Mouse (Mus musculus) bone marrow, adult 2 months (tissue): Measurements from ENCODE around the gene Catsper2.

Source experiments
- CTCF ChIP-seq: fragments of 200-500 bp; IDR thresholded peaks from 2 replicates; pipeline ENCODE4 v1.5.1; 2011; ENCODE audit warnings: low read length, control low read depth; ENCODE audit not compliant: control insufficient read depth, insufficient read depth
- POLR2A ChIP-seq: fragments of 200-500 bp; IDR thresholded peaks from 2 replicates; pipeline ENCODE4 v1.6.1; 2011; ENCODE audit warnings: low read depth, mild to moderate bottlenecking, control low read depth, low read length, borderline replicate concordance; ENCODE audit not compliant: control insufficient read depth

GRCm38 (mm10) chr2:121368831-121369230, 44.8 kb downstream of the Catsper2 start:
- TF ChIP-seq CTCF (no peak), POLR2A (no peak)
